ENCODE assay signal across 8 mouse cellular contexts in the genomic region with DNA sequence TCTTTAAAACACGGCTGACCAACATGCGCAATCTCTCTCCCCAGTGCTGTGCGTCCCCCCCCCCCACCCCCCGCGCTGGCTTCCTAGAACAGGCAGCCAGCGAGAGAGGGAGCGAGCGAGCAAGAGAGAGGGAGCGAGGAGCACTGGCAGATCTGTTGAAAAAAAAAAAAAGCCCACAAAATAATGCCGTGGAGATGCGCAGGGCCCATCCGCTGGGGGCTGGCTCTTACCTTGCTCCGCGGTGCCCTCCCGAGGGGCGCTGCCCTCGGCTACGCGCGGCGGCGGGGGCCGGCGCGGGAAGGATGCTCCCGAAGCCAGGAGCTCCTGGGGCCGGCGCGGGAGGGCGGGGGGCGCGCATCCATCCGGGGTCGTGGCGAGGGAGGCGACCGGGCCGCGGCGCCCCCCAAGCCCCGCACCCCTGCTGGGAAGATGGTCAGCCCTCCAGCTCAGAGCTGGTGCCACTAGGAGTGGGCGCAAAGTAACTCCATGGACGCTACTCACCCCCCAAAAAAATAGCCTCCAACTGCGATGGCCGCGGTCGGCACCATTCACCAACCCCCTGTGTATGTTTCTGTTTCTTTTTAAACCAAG. TPM values are rescaled to one million over a fixed set of nuclear protein-coding genes. Genes with fewer than 3 reads are reported as not detected.
DNase-seq lines count a peak whose midpoint lies in the region; ATAC-seq lines count a peak whose summit lies in the region.

TSS of gene Jade2 (minus strand) at position 573 of the 591 bp plus-strand sequence.

- H3K4me1 ChIP-seq in intestine, embryonic 16.5 days (ENCODE audit: control insufficient read depth, insufficient read depth, low read length) = peaks cover 11% of the 10 kb centered on the region
- H3K4me1 ChIP-seq in midbrain, embryonic 10.5 days = peaks cover 66% of the 10 kb centered on the region

- intact Hi-C loops in left cerebral cortex, postnatal 4 days (cut with DNase I) = loop anchor here (2.0 kb wide), 1 partner anchor 110 kb away; the partner anchor contains the start of gene Cdkn2aipnl

- H3K4me3 ChIP-seq in intestine, embryonic 16.5 days (ENCODE audit: low read length) = peak within 1 kb of the TSS; percentile 78
- H3K4me3 ChIP-seq in midbrain, embryonic 10.5 days = peak within 1 kb of the TSS; percentile 79

- under 1% methylated on average over 46 of the region's 47 CpGs for WGBS in intestine, embryonic 16.5 days
- WGBS in midbrain, embryonic 10.5 days = under 1% methylated on average over 47 of the region's 47 CpGs

- H3K9me3 ChIP-seq in intestine, embryonic 16.5 days (ENCODE audit: control insufficient read depth, low read length) = no peaks in the 10 kb centered on the region
- H3K9me3 ChIP-seq in midbrain, embryonic 10.5 days (replicated peaks) = no peaks in the 10 kb centered on the region

- ATAC-seq in common myeloid progenitor, adult 5-6 weeks (replicated peaks; ENCODE audit: low read depth, poor library complexity, severe bottlenecking) = 0 out of 2 replicates have a peak, but pooled peaks have one; percentile 6
- peak; percentile 6; the same call in 1 of the 2 replicates for ATAC-seq in granulocyte monocyte progenitor cell, adult 5-6 weeks (replicated peaks; ENCODE audit: poor library complexity, severe bottlenecking)
- ATAC-seq in intestine, embryonic 16.5 days = peak; percentile 14; the same call in 1 of the 2 replicates

- H3K27me3 ChIP-seq in intestine, embryonic 16.5 days (replicated peaks; ENCODE audit: control insufficient read depth, insufficient read depth, low read length) = no peaks in the 10 kb centered on the region
- H3K27me3 ChIP-seq in midbrain, embryonic 10.5 days (ENCODE audit: low read depth, poor library complexity, severe bottlenecking) = peaks cover 54% of the 10 kb centered on the region

- peak; percentile 82 for DNase-seq in adipocyte (ENCODE audit: low spot score)
- DNase-seq in left cerebral cortex, postnatal 4 days = peak; percentile 55
- DNase-seq in midbrain, embryonic 10.5 days (ENCODE audit: low spot score) = no peak
- DNase-seq in right cerebral cortex, postnatal 4 days = peak; percentile 33
- DNase-seq in c-Kit-positive CD71-positive TER-119-positive erythroid progenitor cells, embryonic 14.5 days (ENCODE audit: low spot score) = no peak

- H3K27ac ChIP-seq in intestine, embryonic 16.5 days (ENCODE audit: low read length) = peak within 1 kb of the TSS; percentile 88
- H3K27ac ChIP-seq in midbrain, embryonic 10.5 days (replicated peaks) = peak within 1 kb of the TSS; percentile 87

- peak within 1 kb of the TSS; percentile 86 for H3K9ac ChIP-seq in intestine, embryonic 16.5 days (ENCODE audit: low read depth, low read length)

- no peaks in the 10 kb centered on the region for H3K36me3 ChIP-seq in intestine, embryonic 16.5 days (ENCODE audit: control insufficient read depth, insufficient read depth, low read length)
- no peaks in the 10 kb centered on the region for H3K36me3 ChIP-seq in midbrain, embryonic 10.5 days

- H3K4me2 ChIP-seq in intestine, embryonic 16.5 days (ENCODE audit: low read depth, low read length) = peak within 1 kb of the TSS; percentile 96

RNA-seq across cellular contexts. Expression of gene Jade2, which starts in this region (rescaled TPM):
- total RNA-seq in common myeloid progenitor, adult 5-6 weeks (2017) = 8.1 and 12.7 TPM in 2 replicates
- 6.3 and 9.3 TPM in 2 replicates for total RNA-seq in granulocyte monocyte progenitor cell, adult 5-6 weeks (2014; fragmentation: Nextera tagmentation)
- total RNA-seq in granulocyte monocyte progenitor cell, adult 5-6 weeks (2017) = 6.6 and 8.5 TPM in 2 replicates
- polyA plus RNA-seq in intestine, embryonic 16.5 days (2015; fragmentation: Nextera tagmentation; extraction: Ambion mirVana) = 1.3 and 1.5 TPM in 2 replicates
- total RNA-seq in left cerebral cortex, postnatal 4 days (2021) = 1 to 10 TPM; 2.5 to 3.0 TPM
- polyA plus RNA-seq in midbrain, embryonic 10.5 days (2016; fragmentation: Nextera tagmentation; extraction: Ambion mirVana) = 0.41 and 0.47 TPM in 2 replicates

Comparison
In these comparisons a context has a peak if more than half of its experiments do, and no peak if none do; other contexts are left out.
1. DNase-seq: peak in adipocyte (single experiment), left cerebral cortex, postnatal 4 days (single experiment) and right cerebral cortex, postnatal 4 days (single experiment); none in midbrain, embryonic 10.5 days (single experiment) and c-Kit-positive CD71-positive TER-119-positive erythroid progenitor cells, embryonic 14.5 days (single experiment).
2. Peak in every context shown above with its lines, with median percentiles within 50 percentile points of each other: ATAC-seq.